Mouse (Mus musculus): ENCODE measurements around the gene Desi1.

DNA sequence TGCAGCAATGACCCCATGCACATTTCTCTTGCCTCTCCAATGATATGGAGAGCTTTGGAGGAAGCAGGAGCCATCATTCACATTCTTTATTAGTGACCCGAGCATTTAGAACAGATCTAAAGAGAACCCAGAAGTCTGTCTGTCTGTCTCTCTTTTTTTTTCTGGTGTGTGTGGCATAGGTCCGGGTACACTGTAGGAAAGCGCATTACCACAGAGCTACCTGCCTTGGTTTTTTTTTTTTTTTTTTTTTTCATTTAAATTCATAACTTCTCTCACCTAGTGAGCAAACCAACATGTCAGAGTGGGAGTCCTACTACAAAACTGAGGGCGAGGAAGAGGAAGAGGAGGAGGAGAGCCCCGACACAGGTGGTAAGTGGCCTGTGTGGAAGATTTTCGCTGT lies 16.8 kb downstream of the Desi1 start:
- no peak for TF ChIP-seq CTCF (IDR thresholded peaks at IDR 0.05; ENCODE audit: low read depth)
- no peak for TF ChIP-seq EP300 (optimal IDR thresholded peaks at IDR 0.05)
